In genomic region chr10:126660024-126660423, GRCm38 (mm10) we compare ENCODE assay signal across 16 mouse cellular contexts.
"Had no signal": no experiment of that assay in that cellular context is flagged by ENCODE, and none has a peak within 500 bp of the region (broad histone marks: within the 10 kb centered on the region; RNA-seq: fewer than 3 reads in every experiment).

No protein-coding gene starts in this region.

- H3K9me3 ChIP-seq: stomach, embryonic 15.5 days had no signal

- H3K4me2 ChIP-seq: lung, embryonic 14.5 days; midbrain, embryonic 12.5 days; neural tube, embryonic 13.5 days; stomach, embryonic 15.5 days had no signal

- H3K4me3 ChIP-seq: megakaryocyte, embryonic 14.5 days; midbrain, embryonic 12.5 days; neural tube, embryonic 13.5 days; stomach, embryonic 15.5 days had no signal

- DNase-seq: lung, adult 18-20 months; lung, embryonic 14.5 days; lung, postnatal 10 days; midbrain, embryonic 14.5 days; right cerebral cortex, postnatal 14 days; thymus, adult 2 months; thymus, postnatal 25 days; thymus, postnatal 4 days had no signal

- H3K9ac ChIP-seq: liver, embryonic 14.5 days; lung, embryonic 14.5 days; midbrain, embryonic 12.5 days; neural tube, embryonic 13.5 days; stomach, embryonic 15.5 days had no signal

- H3K27me3 ChIP-seq: megakaryocyte, embryonic 14.5 days; midbrain, embryonic 12.5 days; neural tube, embryonic 13.5 days; stomach, embryonic 15.5 days had no signal

- H3K4me1 ChIP-seq: megakaryocyte, embryonic 14.5 days; midbrain, embryonic 12.5 days; neural tube, embryonic 13.5 days; stomach, embryonic 15.5 days had no signal

- H3K36me3 ChIP-seq: midbrain, embryonic 12.5 days; neural tube, embryonic 13.5 days; stomach, embryonic 15.5 days had no signal

- H3K27ac ChIP-seq: liver, embryonic 14.5 days; macrophage; midbrain, embryonic 12.5 days; neural tube, embryonic 13.5 days; stomach, embryonic 15.5 days; stomach, postnatal 0 days had no signal

- ATAC-seq: midbrain, embryonic 16.5 days had no signal
